Mouse (Mus musculus) MEL-GATA-1-ER (cell line): Measurements from ENCODE around the gene Slc38a3.

Experiments used
- DNase-seq: peaks from one replicate; pipeline ENCODE4 v3.0.0-alpha.2; 2012; ENCODE audit warnings: low read depth; ENCODE audit errors: extremely low read depth

The Slc38a3 gene

DNA sequence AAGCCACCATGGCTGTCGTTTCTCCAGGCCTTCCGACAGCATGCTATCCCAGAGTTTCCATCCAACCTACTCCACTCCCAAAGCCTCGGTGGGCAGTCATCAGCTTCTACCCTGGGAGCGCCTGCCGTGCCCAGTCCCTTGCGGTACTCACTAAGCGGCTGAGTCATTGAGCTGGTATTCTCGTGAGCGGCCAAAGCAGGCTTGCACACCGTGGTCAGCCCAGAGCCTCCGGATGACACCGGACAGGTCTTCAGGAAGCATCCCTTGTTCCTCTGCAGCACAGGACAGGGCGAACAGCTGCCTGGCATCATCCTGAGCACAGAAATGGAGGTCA, 49.8 kb downstream of the Slc38a3 start:
- DNase-seq = no peak

DNA sequence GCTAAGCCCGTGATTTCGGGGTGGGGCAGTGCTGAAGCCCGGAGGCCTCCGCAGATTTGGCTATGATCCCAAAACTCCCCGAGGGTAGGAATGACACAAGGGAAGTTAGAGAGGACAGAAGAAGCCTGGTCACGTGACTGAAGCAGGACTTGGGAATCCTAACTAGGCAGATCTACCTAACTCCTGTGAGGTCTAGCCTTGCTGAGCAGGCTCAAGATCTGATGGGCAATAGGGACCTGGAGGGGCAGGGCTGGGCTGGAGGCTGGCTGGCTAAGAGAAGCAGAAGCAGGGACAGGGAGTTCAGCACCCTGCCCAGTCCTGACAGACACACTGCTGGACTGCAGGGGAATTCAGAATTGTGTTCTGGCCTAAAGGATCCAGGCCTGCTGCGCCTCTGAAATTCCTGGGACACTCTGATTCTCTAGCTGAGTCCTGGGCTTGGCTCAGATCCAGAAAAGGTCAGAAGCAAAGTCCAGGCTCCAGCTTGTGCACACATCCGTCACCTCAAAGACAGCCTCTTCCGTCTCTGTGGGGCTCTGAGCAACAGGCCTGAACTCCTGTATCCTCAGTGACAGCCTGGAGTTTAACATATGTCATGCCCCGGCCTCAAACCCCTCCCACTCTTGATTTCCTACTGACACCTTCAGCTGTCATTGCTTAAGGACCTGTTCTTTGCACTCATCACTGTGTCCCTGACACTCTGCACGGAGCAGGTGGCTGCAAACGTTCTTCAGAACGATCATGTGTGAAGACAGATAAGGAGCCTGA, 50.4 kb downstream of the Slc38a3 start:
- DNase-seq = no peak

DNA sequence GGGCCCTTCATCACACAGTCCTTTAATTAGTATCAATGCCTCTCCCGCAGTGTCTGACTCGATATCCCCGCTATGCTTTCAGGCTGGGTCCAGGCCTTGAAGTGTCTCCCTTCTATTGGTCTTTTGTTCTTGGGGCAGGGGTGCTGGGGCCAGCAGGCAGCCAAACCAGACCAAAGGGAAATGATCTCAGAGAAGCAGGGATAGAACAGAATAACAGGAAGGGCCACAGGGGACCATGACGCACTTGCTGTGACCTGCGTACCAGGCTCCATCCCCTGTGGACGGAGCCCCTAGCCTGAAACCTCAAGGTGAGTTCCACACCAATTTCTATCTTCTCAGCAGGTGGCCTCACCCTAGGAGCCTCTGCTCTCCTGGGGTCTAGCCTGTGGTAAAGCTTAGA, 51.2 kb downstream of the Slc38a3 start:
- DNase-seq = no peak

DNA sequence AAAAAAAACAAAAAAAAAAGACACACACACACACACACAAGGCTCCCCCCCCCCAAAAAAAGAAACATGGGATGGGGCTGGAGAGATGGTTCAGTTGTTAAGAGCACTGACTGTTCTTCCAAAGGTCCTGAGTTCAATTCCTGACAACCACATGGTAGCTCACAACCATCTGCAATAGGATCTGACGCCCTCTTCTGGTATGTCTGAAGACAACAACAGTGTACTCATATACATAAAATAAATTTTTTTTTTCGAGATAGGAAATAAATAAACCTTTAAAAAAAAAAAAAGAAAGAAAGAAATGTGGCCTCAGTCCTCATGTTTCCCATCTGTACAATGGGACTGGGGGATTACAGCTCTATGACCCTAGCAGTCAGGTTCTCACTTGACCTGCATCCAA, 51.9 kb downstream of the Slc38a3 start:
- DNase-seq = no peak

DNA sequence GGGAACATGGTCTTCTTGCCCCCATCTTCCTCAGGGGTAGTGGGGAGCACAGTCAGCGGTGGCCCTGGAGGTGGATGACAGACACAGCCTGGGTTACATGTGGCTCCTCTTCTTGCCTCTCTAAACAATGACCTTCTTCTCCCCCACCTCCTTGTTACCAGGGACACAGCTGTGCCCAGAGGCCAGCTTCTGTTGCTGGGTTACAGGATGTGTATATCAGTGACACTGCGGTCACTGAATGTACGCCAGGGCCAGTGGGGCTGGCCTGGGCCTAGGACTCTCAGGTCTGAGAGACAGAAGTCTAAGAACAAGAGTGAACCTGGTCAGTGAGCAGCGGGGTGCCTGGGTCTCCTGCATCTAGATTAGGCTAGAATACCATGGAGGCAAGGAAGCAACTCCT, 54.3 kb downstream of the Slc38a3 start:
- no peak for DNase-seq

DNA sequence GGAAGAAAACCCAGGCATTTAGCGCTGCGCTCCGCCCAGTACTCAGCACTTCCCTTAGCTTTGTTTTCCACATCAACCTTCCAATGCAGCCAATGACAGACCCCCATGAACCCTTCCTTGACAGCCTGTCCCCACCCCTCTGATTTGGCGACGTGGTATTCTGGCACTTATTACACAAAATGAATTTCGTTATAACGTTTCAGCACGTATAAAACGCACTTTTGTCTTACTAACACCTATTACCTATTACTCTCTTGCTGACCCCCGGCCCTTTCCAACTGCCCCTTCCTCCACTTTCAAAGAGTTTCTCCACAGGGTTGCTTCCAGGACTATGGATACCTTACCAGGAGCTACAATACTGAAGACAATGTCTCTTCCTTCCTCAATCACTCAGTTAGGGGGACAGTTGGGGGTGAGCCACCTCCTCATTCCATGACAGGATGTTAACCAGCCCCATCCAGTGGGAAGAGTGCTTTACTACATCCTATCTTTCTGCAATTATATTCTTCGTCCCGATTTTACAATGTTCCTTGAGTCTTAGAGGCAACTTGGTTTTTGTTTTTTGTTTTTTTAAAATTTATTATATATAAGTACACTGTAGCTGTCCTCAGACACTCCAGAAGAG, 56.3 kb downstream of the Slc38a3 start:
- no peak for DNase-seq

DNA sequence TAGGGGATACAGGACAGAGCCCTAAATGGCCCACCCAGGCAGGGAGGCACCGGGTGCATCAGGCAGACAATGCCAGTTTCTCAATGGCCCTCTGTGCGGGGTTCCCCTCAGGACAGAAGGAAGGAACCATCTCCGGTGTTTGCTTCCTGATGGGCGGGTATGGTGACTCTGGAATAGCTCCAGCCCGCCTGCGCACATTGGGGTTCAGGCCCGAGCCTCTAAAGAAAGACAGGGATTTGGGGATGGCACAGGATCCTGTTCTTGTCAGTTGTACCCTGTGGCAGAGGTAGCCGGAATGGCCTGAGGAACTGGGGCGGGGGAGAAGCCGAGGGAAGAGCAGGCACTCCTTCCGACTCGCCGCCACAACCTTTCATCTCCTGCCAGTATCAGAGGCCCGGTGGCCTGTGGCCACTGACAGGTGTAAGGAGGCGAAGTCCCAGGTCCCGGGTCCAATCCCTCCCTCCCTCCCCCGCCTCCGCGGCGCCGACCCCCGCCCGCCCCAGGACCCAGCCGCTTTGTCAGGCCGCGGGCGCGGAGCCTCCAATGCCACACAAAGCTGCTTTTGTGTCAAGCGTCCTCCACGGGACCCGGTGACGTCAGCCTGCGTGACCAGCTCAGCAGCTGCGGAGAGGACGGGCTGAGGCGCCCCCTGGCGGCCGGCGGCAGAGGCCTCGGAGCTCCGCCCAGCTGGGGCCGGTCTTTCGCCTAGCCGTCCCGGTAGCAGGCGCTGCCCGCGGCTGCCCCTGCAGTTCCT, 57.0 kb downstream of the Slc38a3 start:
- DNase-seq = peak; percentile 81

DNA sequence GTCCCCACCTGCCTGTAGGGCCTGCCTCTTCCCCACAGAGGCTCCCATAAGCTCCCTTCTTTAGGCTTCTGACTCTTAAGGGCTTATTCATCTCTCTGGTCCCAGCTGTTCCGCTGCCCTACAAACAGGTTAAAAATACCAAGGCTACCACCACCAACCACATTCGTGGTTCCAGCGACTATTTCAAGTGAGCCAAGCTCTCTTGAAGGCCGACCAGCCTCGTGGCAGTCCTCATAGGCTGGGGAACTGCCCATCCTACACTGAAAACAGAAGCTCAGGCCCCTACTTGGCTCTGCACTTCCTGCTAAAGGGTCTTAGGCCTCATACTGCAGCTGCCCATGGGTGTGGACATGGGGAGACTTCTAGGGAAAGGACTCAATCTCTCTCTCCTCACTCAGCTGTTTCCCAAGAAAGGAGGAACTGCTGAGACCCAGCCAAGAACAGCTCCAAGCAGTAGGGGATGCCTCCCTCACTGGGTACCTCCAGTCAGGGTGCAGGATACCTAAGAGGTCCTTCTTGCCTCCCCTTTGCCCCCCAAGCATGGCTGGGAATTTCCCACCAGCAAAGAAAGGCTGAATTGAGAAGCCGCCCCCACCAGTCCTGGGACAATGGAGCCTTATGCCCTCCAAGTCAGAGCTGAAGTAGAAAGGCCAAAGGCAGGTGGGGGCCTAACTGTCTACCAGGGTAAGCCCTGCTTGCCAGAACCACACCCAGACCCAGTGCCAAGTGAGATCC, 57.7 kb downstream of the Slc38a3 start:
- no peak for DNase-seq

DNA sequence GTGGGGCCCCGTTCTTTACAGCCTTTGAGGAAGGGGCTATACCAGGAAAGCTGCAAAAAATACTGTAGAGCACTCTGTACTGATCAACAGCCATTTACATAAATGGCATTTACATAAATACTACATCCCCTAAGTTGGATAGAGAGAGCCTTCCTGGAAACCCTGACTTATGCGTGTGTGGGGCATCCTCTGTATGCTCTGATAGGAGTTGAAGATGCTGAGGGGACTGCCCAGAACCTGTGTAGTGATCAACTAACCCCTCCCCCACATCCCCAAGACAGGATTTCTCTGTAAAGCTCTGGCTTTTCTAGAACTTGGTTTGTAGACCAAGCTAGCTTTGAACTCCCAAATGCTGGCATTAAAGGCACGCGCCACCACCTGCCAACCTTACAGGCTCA, 59.9 kb downstream of the Slc38a3 start:
- no peak for DNase-seq

DNA sequence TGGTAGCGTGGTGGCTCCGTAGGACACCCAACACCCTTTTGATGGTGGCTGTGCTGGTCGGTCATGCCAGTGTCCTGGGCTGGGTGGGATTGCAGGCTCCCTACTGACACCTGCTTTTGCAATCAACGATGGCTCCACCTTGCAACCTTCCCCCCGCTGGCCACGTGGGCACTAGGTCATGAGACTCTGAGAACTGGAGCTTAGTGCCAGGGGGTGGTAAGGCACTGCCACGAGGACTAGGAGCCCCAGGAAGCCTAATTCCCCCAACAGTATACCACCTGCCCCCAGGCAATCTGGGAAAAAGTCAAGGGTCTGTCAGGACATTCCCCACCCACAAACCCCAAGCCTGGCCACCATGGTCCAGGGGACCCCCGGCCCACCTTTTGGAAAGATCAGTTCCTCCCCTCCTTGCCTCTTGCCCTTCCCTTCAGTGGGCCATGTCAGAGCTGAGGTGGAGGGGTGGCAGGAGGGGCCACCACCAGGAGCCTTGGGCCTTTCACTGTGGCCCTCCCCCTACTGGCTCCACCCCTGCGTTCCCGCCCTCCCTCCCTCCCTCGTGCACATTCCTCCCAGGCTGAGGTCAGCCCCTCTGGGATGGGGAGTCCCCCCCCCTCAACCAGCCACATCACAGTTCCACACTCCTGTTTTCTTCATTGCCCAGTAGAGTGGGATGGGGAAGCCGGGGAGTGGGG, 60.4 kb downstream of the Slc38a3 start, which contains the start of gene Sema3b:
Sema3b (minus strand) TSS at position 489 of the 692 bp plus-strand sequence.
- no peak for DNase-seq

DNA sequence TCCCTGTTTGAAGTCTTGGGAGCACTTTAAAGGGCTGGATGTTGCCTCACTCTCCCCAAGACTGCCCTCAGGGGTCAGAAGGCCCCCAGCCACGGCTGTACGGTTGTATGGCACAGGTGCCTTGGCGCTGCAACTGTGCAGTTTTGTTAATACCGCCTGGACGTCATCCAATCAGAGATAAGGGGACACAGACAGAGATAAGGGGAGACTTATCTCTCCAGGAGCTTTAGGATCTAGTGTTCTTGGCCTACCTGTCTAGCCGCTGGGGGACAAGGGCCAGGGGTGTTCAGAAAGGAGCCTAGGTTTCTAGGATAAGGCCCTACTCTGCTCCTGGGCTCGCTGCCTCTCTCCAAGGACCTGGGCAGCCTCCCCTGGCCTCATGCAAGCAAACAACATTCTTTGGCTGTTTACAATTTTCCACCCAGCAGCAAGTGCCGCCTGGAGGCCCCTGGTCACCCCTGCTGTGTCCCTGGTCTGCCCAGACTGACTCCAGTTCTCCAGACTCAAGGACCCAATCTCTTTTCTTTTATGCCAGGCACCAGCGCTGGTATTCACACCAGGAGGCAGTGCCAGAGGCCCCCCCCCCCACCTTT, 61.6 kb downstream of the Slc38a3 start:
- DNase-seq = no peak

DNA sequence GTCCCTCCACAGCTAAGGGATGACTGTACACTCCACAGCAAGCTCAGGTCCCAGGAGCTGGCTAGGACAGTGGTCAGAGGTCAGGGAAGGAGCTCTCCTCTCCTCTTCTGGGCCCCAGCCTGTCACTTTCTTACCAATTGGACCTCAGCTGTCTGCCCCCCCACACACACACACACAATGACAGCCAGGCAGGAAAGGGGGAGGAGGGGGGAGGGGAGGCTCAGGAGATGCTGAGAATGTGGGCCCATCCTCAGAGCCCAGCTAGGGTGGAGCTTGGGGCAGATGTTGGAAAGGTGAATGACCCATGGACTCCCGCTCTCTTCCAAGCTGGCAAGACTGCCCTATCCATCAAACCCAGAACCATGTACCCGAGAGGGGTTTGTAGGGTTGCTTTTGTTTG, 62.3 kb downstream of the Slc38a3 start:
- DNase-seq = no peak

DNA sequence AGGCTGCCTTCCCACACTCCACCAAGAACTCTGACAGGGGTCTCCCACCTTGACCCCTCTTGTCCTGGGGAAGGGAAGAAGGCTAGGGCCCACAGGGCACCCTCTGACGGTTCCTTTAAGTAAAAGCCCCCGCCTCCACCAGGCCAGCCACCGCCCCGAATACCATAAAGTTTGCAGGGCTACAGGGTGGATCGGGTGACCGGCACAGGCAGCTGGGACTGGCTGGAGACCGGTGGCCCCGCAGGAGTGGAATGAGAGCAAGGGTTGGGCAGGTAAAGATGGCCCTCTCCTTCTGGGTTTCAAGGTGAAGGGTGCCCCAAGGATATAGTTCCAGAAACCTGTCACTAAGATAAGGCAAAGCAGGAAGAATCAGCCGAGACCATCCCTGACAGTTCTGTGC, 62.7 kb downstream of the Slc38a3 start:
- no peak for DNase-seq

DNA sequence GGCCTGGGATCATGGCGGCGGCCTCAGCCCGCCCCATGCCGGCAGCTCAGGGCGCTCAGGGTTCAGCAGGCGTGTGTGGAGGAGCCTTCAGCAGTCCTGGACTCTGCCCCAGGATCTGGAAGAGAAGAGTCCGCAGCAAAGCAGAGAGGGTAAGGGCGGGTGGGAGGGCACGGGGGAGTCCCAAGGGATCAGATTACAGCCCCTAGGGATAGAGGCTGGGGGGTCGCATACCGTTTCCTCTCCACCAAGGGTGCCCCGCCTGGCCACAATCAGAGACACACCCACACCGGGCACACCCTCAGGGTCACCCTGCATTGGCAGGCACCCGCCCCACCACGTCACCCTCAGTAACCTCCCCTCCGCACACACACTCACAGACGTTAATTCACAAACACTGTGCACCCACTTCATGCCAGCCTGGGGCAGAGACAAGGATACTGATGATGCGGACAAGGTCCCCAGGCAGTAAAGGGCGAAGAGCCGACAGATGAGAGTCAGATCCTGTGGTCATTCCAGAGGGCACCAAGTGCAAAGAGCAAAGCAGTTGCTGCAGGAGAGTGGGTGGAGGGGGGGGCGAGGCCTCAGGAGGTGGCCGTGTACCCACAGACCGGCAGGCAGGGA, 64.2 kb downstream of the Slc38a3 start:
- no peak for DNase-seq

DNA sequence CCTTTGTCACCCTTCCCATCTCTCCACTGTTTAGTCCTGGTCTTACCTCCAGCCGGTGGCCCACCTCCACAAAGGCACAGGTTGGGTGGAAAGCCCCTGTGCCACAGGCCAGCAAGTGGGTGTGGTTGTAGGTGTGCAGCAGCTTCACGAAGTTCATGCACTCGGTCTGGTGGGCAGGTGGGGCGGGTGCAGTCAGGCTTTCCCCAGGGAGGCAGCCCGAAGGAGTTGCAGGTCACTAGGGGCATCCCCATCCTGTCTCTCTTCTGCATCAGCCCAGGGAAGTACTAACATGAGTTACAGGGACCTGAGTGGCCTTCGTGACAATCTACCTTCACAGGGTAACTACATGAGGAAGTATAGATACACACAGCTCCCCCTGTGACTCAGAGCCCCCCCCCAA, 66.1 kb downstream of the Slc38a3 start:
- DNase-seq = no peak

DNA sequence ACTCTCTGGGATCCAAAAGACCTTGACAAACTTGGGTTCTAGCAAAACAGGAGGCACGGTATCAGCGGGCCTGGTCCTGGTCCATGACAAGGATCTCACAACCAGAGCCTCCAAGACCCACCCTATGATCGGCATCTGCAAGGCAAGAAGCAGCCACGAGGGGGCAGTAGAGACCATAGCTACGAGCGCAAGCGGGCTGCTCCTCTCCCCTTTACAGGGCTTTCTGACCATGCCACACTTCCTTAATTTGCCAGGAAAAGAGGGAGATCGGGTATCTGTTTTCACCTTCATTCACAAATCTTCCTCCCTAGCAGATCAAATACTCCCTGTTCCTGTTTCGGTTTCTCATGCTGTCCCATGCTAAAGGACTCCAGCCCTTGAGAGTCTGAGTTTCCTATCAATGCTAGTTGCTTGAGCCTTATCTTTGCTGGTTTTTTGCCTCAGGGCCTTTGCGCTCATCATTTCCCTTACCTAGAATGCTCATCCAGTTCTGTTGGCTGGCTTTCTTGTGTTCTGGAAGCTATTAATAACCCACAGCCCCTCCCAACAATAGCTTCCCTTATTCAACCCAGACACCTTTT, 67.2 kb downstream of the Slc38a3 start:
- peak; percentile 69 for DNase-seq

DNA sequence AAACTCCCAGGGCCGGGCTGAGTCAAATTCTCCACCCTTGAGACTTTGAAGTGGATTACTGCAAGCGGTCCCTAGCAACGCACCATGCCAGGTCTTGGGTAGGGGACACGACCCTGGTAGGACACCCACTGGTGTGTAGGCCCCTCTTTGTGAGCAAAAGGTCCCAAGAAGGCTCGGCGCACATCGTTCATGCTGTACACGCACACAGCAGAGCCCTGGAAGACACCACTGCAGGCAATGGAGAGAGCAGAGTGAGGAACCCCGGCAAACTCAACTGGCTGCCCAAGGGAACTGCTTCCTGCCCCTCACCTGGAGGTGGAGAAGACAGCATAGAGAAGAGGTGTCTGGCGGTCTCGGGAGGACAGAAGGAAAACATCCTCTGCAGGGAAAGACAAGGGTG, 68.1 kb downstream of the Slc38a3 start:
- no peak for DNase-seq

DNA sequence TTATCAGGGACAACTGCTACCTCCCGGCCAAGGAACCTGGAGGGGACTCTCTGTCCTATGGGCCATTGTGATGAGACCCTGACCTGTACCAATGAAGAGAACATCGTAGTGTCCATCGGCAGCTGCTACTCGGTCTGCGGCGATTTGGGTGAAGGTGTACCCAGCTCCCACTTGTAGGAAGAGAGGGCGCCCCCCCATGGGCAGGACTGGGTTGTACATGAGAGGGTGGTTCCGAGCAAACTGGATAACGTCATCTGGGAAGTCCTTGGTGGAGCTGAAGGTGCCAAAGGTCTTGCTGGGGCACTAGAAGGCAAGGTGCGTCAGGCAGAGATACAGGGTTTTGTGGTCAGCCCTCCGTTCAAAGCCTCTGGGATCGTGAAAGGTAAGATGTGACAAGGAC, 68.6 kb downstream of the Slc38a3 start:
- no peak for DNase-seq
